Mouse (Mus musculus): ENCODE data around the gene Col4a4. TPM values are rescaled to one million over a fixed set of nuclear protein-coding genes. Genes with fewer than 3 reads are reported as not detected.

The Col4a4 gene
- 0.15 TPM in 2 replicates for polyA plus RNA-seq (2012; rRNA removed)

GRCm38 (mm10) chr1:82586713-82587399 lies at the start of gene Col4a4, which contains the start of gene Col4a3:
TSS of gene Col4a4 (minus strand) at chr1:82586849.
TSS of gene Col4a3 (plus strand) at chr1:82586921.

Other genes with a start within 250 kb of the Col4a4 start
- gene Col4a3, start 72 bp upstream of the Col4a4 start, polyA plus RNA-seq (2012; rRNA removed): 0.21 and 0.35 TPM in 2 replicates
- gene Mff, start 138.0 kb upstream of the Col4a4 start, polyA plus RNA-seq (2012; rRNA removed): 46.4 and 62.3 TPM in 2 replicates
- 71.0 and 88.4 TPM in 2 replicates for gene Tm4sf20, start 181.6 kb upstream of the Col4a4 start, polyA plus RNA-seq (2012; rRNA removed)
- gene Gm47791, start 184.4 kb upstream of the Col4a4 start, polyA plus RNA-seq (2012; rRNA removed): 1.1 and 1.7 TPM in 2 replicates

All from colon, adult 2 months (tissue).